Mouse (Mus musculus): ENCODE results near the gene Rassf8. TPM values are rescaled to one million over a fixed set of nuclear protein-coding genes. Genes with fewer than 3 reads are reported as not detected.

Rassf8 gene
- polyA plus RNA-seq, 1 experiment from 2014 or later, result 10.1 TPM

DNA sequence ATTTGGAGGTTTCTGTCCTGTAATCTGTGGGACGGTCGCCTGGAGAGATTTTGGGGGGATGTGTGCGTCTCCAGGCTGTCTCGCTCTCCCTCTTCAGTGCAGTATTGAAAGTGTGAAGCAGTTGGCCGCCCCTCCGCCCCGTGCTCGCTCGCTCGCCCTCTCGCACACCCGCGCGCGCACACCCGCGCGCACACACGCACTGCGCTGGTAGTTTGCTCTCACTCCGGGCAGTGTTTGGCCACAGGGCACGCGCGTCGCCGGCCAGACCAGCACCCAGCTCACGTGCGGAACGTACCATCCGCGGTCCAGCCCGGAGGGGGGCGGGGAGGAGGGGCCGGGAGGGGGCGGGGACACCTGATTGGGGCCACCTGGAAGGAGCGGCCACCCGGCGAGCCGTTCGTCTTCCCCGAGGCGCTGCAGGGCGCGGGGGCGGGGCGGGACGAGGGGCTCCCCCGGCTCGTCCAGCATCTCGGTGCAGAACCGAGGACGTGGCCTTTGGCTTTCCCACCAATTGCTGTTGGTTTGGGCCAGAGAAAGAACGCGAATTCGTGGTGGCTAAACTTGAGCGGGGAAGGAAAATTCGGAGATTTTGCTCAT is 118.8 kb downstream of the Rassf8 start, which contains the start of gene Bhlhe41:
Gene Bhlhe41, minus strand, starts transcription at position 270 of the 597 bp plus-strand sequence.
- under 1% methylated on average over 56 of the region's 57 CpGs for WGBS
- H3K9ac ChIP-seq, result peak within 1 kb of the TSS; percentile 70
- peak within 1 kb of the TSS; percentile 66 for H3K4me3 ChIP-seq
- no peak within 1 kb of the TSS for H3K27ac ChIP-seq
- H3K36me3 ChIP-seq, result no peaks in the 10 kb centered on the region
- peak within 1 kb of the TSS; percentile 100 for H3K4me2 ChIP-seq
- no peak for ATAC-seq (ENCODE audit: insufficient number of reproducible peaks, insufficient read depth, low FRiP score, low TSS enrichment, low read depth)
- H3K4me1 ChIP-seq, result peaks cover 34% of the 10 kb centered on the region
- peaks cover 75% of the 10 kb centered on the region for H3K27me3 ChIP-seq
- H3K9me3 ChIP-seq, result no peaks in the 10 kb centered on the region

- peak overlapping the region; percentile 66 for H3K4me3 ChIP-seq
- H3K27ac ChIP-seq, result no peak overlapping the region
- H3K9ac ChIP-seq, result peak overlapping the region; percentile 70
- H3K4me1 ChIP-seq, result peaks cover 34% of the 10 kb centered on the region
- ATAC-seq (ENCODE audit: insufficient number of reproducible peaks, insufficient read depth, low FRiP score, low TSS enrichment, low read depth), result peak; percentile 57; the same call in 1 of the 2 replicates
- no peaks in the 10 kb centered on the region for H3K9me3 ChIP-seq
- peaks cover 70% of the 10 kb centered on the region for H3K27me3 ChIP-seq
- under 1% methylated on average over 69 of the region's 69 CpGs for WGBS
- H3K4me2 ChIP-seq, result peak overlapping the region; percentile 100
- H3K36me3 ChIP-seq, result no peaks in the 10 kb centered on the region
These were observed 119.6 kb downstream of the Rassf8 start for GRCm38 (mm10) chr6:145865886-145866851.

DNA sequence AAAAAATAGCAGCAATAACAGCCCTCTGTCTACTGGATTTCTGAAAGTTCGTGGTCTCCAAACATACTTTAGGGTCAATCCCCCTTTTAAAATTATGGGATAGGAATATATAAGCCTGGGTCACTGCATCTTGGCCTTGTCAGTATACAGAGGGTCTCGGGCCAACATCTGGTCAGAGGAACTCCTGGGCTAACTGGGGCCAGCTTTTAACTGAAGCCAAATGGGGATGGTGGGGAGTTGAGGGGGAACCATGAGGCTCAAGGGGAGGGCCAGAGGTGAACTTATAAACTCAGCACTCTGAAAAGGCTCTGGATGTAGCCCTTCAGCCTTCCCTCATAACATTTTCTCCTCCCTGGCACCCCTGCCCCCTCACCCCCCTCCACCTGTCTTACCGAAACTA is 120.6 kb downstream of the Rassf8 start:
- Histone ChIP-seq H3K27ac (no peak overlapping the region), H3K9me3 (no peaks in the 10 kb centered on the region), H3K4me1 (peaks cover 34% of the 10 kb centered on the region), H3K36me3 (no peaks in the 10 kb centered on the region), H3K4me3 (peak overlapping the region; percentile 66; the same call in 1 of the 2 replicates), H3K27me3 (peaks cover 62% of the 10 kb centered on the region), H3K9ac (no peak overlapping the region), H3K4me2 (0 out of 2 replicates have a peak overlapping the region, but pooled peaks have one; percentile 100)
- 55% methylated on average over 3 of the region's 3 CpGs for WGBS
- no peak for ATAC-seq (ENCODE audit: insufficient number of reproducible peaks, insufficient read depth, low FRiP score, low TSS enrichment, low read depth)

Other genes starting within 250 kb of the Rassf8 start
- gene Lmntd1, start 132.4 kb upstream of the Rassf8 start, polyA plus RNA-seq (2015; fragmentation: Nextera tagmentation; extraction: Ambion mirVana), result 0.32 and 0.41 TPM in 2 replicates
- not detected in 2 replicates for gene Tuba3b, start 131.0 kb upstream of the Rassf8 start, polyA plus RNA-seq (2015; fragmentation: Nextera tagmentation; extraction: Ambion mirVana)
- gene Bhlhe41, start 118.8 kb downstream of the Rassf8 start, polyA plus RNA-seq (2015; fragmentation: Nextera tagmentation; extraction: Ambion mirVana), result 2.0 and 3.1 TPM in 2 replicates
- 12.5 and 15.6 TPM in 2 replicates for gene Sspn, start 184.9 kb downstream of the Rassf8 start, polyA plus RNA-seq (2015; fragmentation: Nextera tagmentation; extraction: Ambion mirVana)

Data from embryonic facial prominence, embryonic 13.5 days (tissue).